8 mouse cellular contexts compared by ENCODE assay signal in genomic region chr10:81430141-81430830, GRCm38 (mm10). TPM values are rescaled to one million over a fixed set of nuclear protein-coding genes. Genes with fewer than 3 reads are reported as not detected.
DNase-seq lines count a peak whose midpoint lies in the region; ATAC-seq and TF ChIP-seq lines count a peak whose summit lies in the region.

No protein-coding gene starts in this region.

- H3K4me2 ChIP-seq in intestine, embryonic 14.5 days (ENCODE audit: low read length) = peak overlapping the region; percentile 88
- H3K4me2 ChIP-seq in limb, embryonic 11.5 days (ENCODE audit: low read depth, severe bottlenecking) = peak overlapping the region; percentile 93
- peak overlapping the region; percentile 91 for H3K4me2 ChIP-seq in midbrain, embryonic 13.5 days (replicated peaks)

- H3K27ac ChIP-seq in intestine, embryonic 14.5 days (ENCODE audit: low read depth) = peak overlapping the region; percentile 82
- peak overlapping the region; percentile 68 for H3K27ac ChIP-seq in limb, embryonic 11.5 days (replicated peaks; ENCODE audit: low read depth, low read length)
- H3K27ac ChIP-seq in midbrain, embryonic 13.5 days = peak overlapping the region; percentile 94
- peak overlapping the region; percentile 87 for H3K27ac ChIP-seq in spleen, adult 2 months (ENCODE audit: insufficient read depth, low read length)

- H3K9ac ChIP-seq in intestine, embryonic 14.5 days (ENCODE audit: low read length) = peak overlapping the region; percentile 79
- peak overlapping the region; percentile 76 for H3K9ac ChIP-seq in limb, embryonic 11.5 days (ENCODE audit: low read length)
- peak overlapping the region; percentile 89 for H3K9ac ChIP-seq in midbrain, embryonic 13.5 days (replicated peaks)

- peaks cover 9% of the 10 kb centered on the region for H3K4me1 ChIP-seq in intestine, embryonic 14.5 days (replicated peaks; ENCODE audit: control insufficient read depth, insufficient read depth, low read length)
- H3K4me1 ChIP-seq in limb, embryonic 11.5 days (ENCODE audit: control insufficient read depth, insufficient read depth, low read length) = peaks cover 18% of the 10 kb centered on the region
- H3K4me1 ChIP-seq in midbrain, embryonic 13.5 days (replicated peaks) = peaks cover 52% of the 10 kb centered on the region
- peaks cover 37% of the 10 kb centered on the region for H3K4me1 ChIP-seq in spleen, adult 2 months (ENCODE audit: control insufficient read depth, insufficient read depth, insufficient read length)

- no peaks in the 10 kb centered on the region for H3K36me3 ChIP-seq in intestine, embryonic 14.5 days (ENCODE audit: control insufficient read depth, insufficient read depth, low read length)
- no peaks in the 10 kb centered on the region for H3K36me3 ChIP-seq in limb, embryonic 11.5 days (ENCODE audit: control insufficient read depth, insufficient read depth, low read length)
- H3K36me3 ChIP-seq in midbrain, embryonic 13.5 days = no peaks in the 10 kb centered on the region
- no peaks in the 10 kb centered on the region for H3K36me3 ChIP-seq in spleen, adult 2 months (ENCODE audit: control insufficient read depth, insufficient read depth, low read length)

- TF ChIP-seq POLR2A in spleen, adult 2 months (IDR thresholded peaks at IDR 0.05; ENCODE audit: low read depth, low read length) = no peak

- H3K9me3 ChIP-seq in intestine, embryonic 14.5 days (ENCODE audit: control insufficient read depth, low read length) = no peaks in the 10 kb centered on the region
- no peaks in the 10 kb centered on the region for H3K9me3 ChIP-seq in limb, embryonic 11.5 days (ENCODE audit: control insufficient read depth, low read length)
- no peaks in the 10 kb centered on the region for H3K9me3 ChIP-seq in midbrain, embryonic 13.5 days

- ATAC-seq in intestine, embryonic 14.5 days (replicated peaks; ENCODE audit: low FRiP score, low TSS enrichment, low read depth) = peak; percentile 18; the same call in 1 of the 2 replicates
- ATAC-seq in limb, embryonic 11.5 days (ENCODE audit: insufficient number of reproducible peaks, low FRiP score, low TSS enrichment, low read depth) = no peak
- peak; percentile 16 for ATAC-seq in midbrain, embryonic 13.5 days
- ATAC-seq in activated CD4-positive, CD25-positive, alpha-beta regulatory T cell, adult 4 months = no peak

- WGBS in intestine, embryonic 14.5 days = under 1% methylated on average over 60 of the region's 89 CpGs
- WGBS in limb, embryonic 11.5 days = 0% methylated on average over 67 of the region's 89 CpGs
- WGBS in midbrain, embryonic 13.5 days = under 1% methylated on average over 61 of the region's 89 CpGs
- WGBS in spleen, adult 2 months = 1% methylated on average over 71 of the region's 89 CpGs

- intact Hi-C loops in gastrocnemius, postnatal 14 days (cut with DNase I; ENCODE audit: low total_unique reads) = no loop called here

- H3K27me3 ChIP-seq in intestine, embryonic 14.5 days (replicated peaks; ENCODE audit: control insufficient read depth, insufficient read depth, low read length) = peaks cover 3% of the 10 kb centered on the region; the same call in 1 of the 2 replicates
- H3K27me3 ChIP-seq in limb, embryonic 11.5 days (ENCODE audit: control insufficient read depth, insufficient read depth, low read length) = peaks cover 40% of the 10 kb centered on the region
- peaks cover 39% of the 10 kb centered on the region for H3K27me3 ChIP-seq in midbrain, embryonic 13.5 days
- peaks cover 5% of the 10 kb centered on the region for H3K27me3 ChIP-seq in spleen, adult 2 months (ENCODE audit: control insufficient read depth, insufficient read depth, low read length)

- peak; percentile 47 for DNase-seq in R1 (ENCODE audit: low read depth, low spot score)
- peak; percentile 91 to 95 for DNase-seq in cerebellum, postnatal 25 days
- DNase-seq in gastrocnemius, postnatal 14 days = peak; percentile 84
- DNase-seq in intestine, embryonic 14.5 days (ENCODE audit: low spot score) = peak; percentile 90
- peak; percentile 81 for DNase-seq in limb, embryonic 11.5 days (ENCODE audit: low spot score)
- DNase-seq in spleen, adult 2 months (ENCODE audit: low read depth in 1 of 2, low spot score in 2 of 2) = peak in 1 of 2 experiments; percentile 72

- no peak for TF ChIP-seq CTCF in spleen, adult 2 months (IDR thresholded peaks at IDR 0.05; ENCODE audit: extremely low read depth, insufficient read depth, insufficient read length, insufficient replicate concordance)

- peak overlapping the region; percentile 69 for H3K4me3 ChIP-seq in intestine, embryonic 14.5 days (ENCODE audit: low read depth, low read length)
- H3K4me3 ChIP-seq in limb, embryonic 11.5 days (ENCODE audit: low read depth, low read length) = peak overlapping the region; percentile 78
- peak overlapping the region; percentile 77 for H3K4me3 ChIP-seq in midbrain, embryonic 13.5 days (replicated peaks)
- peak overlapping the region; percentile 69 for H3K4me3 ChIP-seq in spleen, adult 2 months (ENCODE audit: extremely low read depth, insufficient read depth, insufficient read length)

RNA-seq across cellular contexts. Expression of gene Nfic, which starts 25.1 kb away (rescaled TPM):
- total RNA-seq in gastrocnemius, postnatal 14 days (2021) = 100 to 1,000 TPM; 262 to 320 TPM
- 52.4 and 57.2 TPM in 2 replicates for polyA plus RNA-seq in intestine, embryonic 14.5 days (2014; fragmentation: Nextera tagmentation; extraction: Ambion mirVana)
- 16.7 and 18.7 TPM in 2 replicates for polyA plus RNA-seq in limb, embryonic 11.5 days (2014; fragmentation: Nextera tagmentation; extraction: Ambion mirVana)
- polyA plus RNA-seq in midbrain, embryonic 13.5 days (2015; fragmentation: Nextera tagmentation; extraction: Ambion mirVana) = 13.1 and 15.2 TPM in 2 replicates
- 26.0 and 32.4 TPM in 2 replicates for polyA plus RNA-seq in spleen, adult 2 months (2012; rRNA removed)
- polyA plus RNA-seq in activated CD4-positive, CD25-positive, alpha-beta regulatory T cell, adult 4 months (2017; shearing (Covaris generic)) = 10 to 100 TPM; 15.2 to 16.0 TPM

RNA-seq across cellular contexts. Expression of gene Smim24, which starts 37.4 kb away (rescaled TPM):
- total RNA-seq in gastrocnemius, postnatal 14 days (2021) = under 1 TPM; 0.45 to 0.91 TPM
- polyA plus RNA-seq in intestine, embryonic 14.5 days (2014; fragmentation: Nextera tagmentation; extraction: Ambion mirVana) = 99.8 and 125 TPM in 2 replicates
- polyA plus RNA-seq in limb, embryonic 11.5 days (2014; fragmentation: Nextera tagmentation; extraction: Ambion mirVana) = 3.4 and 3.5 TPM in 2 replicates
- polyA plus RNA-seq in midbrain, embryonic 13.5 days (2015; fragmentation: Nextera tagmentation; extraction: Ambion mirVana) = 1.4 and 1.9 TPM in 2 replicates
- polyA plus RNA-seq in spleen, adult 2 months (2012; rRNA removed) = 18.3 and 22.9 TPM in 2 replicates
- 10 to 100 TPM in 1 of 2 experiments, 1 to 10 TPM in 1; 7.3 to 13.3 TPM for polyA plus RNA-seq in activated CD4-positive, CD25-positive, alpha-beta regulatory T cell, adult 4 months (2017; shearing (Covaris generic))

RNA-seq across cellular contexts. Expression of gene Gm48552, which starts 41.5 kb away (rescaled TPM):
- total RNA-seq in gastrocnemius, postnatal 14 days (2021) = under 1 TPM in 1 of 2 experiments, not detected in 1; 0.80 TPM
- polyA plus RNA-seq in intestine, embryonic 14.5 days (2014; fragmentation: Nextera tagmentation; extraction: Ambion mirVana) = 0.37 and 0.44 TPM in 2 replicates
- 0.40 and 1.0 TPM in 2 replicates for polyA plus RNA-seq in limb, embryonic 11.5 days (2014; fragmentation: Nextera tagmentation; extraction: Ambion mirVana)
- 1.2 and 2.1 TPM in 2 replicates for polyA plus RNA-seq in midbrain, embryonic 13.5 days (2015; fragmentation: Nextera tagmentation; extraction: Ambion mirVana)
- polyA plus RNA-seq in spleen, adult 2 months (2012; rRNA removed) = 2.9 and 6.4 TPM in 2 replicates
- polyA plus RNA-seq in activated CD4-positive, CD25-positive, alpha-beta regulatory T cell, adult 4 months (2017; shearing (Covaris generic)) = 1 to 10 TPM in 1 of 2 experiments, not detected in 1; 1.4 TPM

RNA-seq across cellular contexts. Expression of gene Gm48551, which starts 46.0 kb away (rescaled TPM):
- total RNA-seq in gastrocnemius, postnatal 14 days (2021) = under 1 TPM; 0.41 to 0.47 TPM
- 2.4 and 4.2 TPM in 2 replicates for polyA plus RNA-seq in intestine, embryonic 14.5 days (2014; fragmentation: Nextera tagmentation; extraction: Ambion mirVana)
- 2.1 and 2.8 TPM in 2 replicates for polyA plus RNA-seq in limb, embryonic 11.5 days (2014; fragmentation: Nextera tagmentation; extraction: Ambion mirVana)
- 6.9 and 7.2 TPM in 2 replicates for polyA plus RNA-seq in midbrain, embryonic 13.5 days (2015; fragmentation: Nextera tagmentation; extraction: Ambion mirVana)
- polyA plus RNA-seq in spleen, adult 2 months (2012; rRNA removed) = 2.3 and 2.9 TPM in 2 replicates
- polyA plus RNA-seq in activated CD4-positive, CD25-positive, alpha-beta regulatory T cell, adult 4 months (2017; shearing (Covaris generic)) = 1 to 10 TPM; 1.1 to 1.2 TPM

RNA-seq across cellular contexts. Expression of gene Dohh, which starts 46.1 kb away (rescaled TPM):
- total RNA-seq in gastrocnemius, postnatal 14 days (2021) = 10 to 100 TPM; 38.6 to 39.8 TPM
- polyA plus RNA-seq in intestine, embryonic 14.5 days (2014; fragmentation: Nextera tagmentation; extraction: Ambion mirVana) = 70.7 and 70.8 TPM in 2 replicates
- polyA plus RNA-seq in limb, embryonic 11.5 days (2014; fragmentation: Nextera tagmentation; extraction: Ambion mirVana) = 53.7 and 55.7 TPM in 2 replicates
- 73.5 TPM in 2 replicates for polyA plus RNA-seq in midbrain, embryonic 13.5 days (2015; fragmentation: Nextera tagmentation; extraction: Ambion mirVana)
- 47.9 and 71.7 TPM in 2 replicates for polyA plus RNA-seq in spleen, adult 2 months (2012; rRNA removed)
- polyA plus RNA-seq in activated CD4-positive, CD25-positive, alpha-beta regulatory T cell, adult 4 months (2017; shearing (Covaris generic)) = 10 to 100 TPM; 12.7 to 13.7 TPM

Comparison
In these comparisons a context has a peak if more than half of its experiments do, and no peak if none do; other contexts are left out.
1. ATAC-seq: peak in intestine, embryonic 14.5 days (single experiment) and midbrain, embryonic 13.5 days (single experiment); none in limb, embryonic 11.5 days (single experiment) and activated CD4-positive, CD25-positive, alpha-beta regulatory T cell, adult 4 months (single experiment).
2. Peak in every context shown above with its lines, with median percentiles within 50 percentile points of each other: H3K27ac ChIP-seq, H3K4me2 ChIP-seq, H3K4me3 ChIP-seq and H3K9ac ChIP-seq.